Mouse (Mus musculus) brain, embryonic 14.5 days (tissue): ENCODE data around the gene Abcc1. TPM values are rescaled to one million over a fixed set of nuclear protein-coding genes. Genes with fewer than 3 reads are reported as not detected.

Source experiments
- DNase-seq: peaks from one replicate; pipeline ENCODE4 v3.0.0-alpha.2; 2011; ENCODE audit warnings: low read depth
- CTCF ChIP-seq: fragments of 200-500 bp; IDR thresholded peaks from 2 replicates; pipeline ENCODE4 v1.5.1; 2012; ENCODE audit warnings: inconsistent platforms, mild to moderate bottlenecking, moderate library complexity, borderline replicate concordance; ENCODE audit not compliant: insufficient read depth, insufficient read length; ENCODE audit errors: extremely low read depth
- POLR2A ChIP-seq: fragments of 200-500 bp; IDR thresholded peaks from 2 replicates; pipeline ENCODE4 v1.6.1; 2012; ENCODE audit warnings: mild to moderate bottlenecking, inconsistent platforms, borderline replicate concordance; ENCODE audit not compliant: poor library complexity, insufficient read depth, insufficient read length, severe bottlenecking; ENCODE audit errors: extremely low read depth
- polyA plus RNA-seq: library from polyadenylated mRNA; depleted of rRNA; stranded (reverse); fragments of >200 nt; gene quantifications from 2 replicates; pipeline ENCODE4 v1.2.3, GENCODE M21; 2012; rRNA removed

Abcc1 gene
- polyA plus RNA-seq, 1 experiment: 12.4 TPM

DNA sequence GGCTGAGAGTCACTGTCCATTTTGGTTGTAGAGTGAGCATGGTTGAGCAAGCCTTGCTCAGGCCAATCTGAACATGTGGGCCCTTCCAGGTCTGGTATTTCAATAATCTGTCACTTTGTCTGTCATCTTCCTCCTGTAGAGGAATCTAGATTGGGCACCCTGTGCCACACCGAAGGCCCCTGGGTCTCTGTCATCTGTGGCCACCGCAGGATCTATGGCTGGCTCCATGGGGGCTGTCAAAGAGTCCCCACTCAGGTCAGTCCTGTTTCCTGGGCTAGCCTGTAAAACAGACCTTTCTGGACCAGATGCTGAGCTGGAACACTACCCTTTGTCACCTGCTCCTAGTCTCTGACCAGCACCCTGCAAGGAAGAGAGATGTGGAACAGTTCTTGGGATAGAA, 118.3 kb downstream of the Abcc1 start:
- TF ChIP-seq POLR2A (no peak), CTCF (no peak)
- no peak for DNase-seq

GRCm38 (mm10) chr16:14483221-14483620, 121.9 kb downstream of the Abcc1 start:
- TF ChIP-seq POLR2A: no peak
- TF ChIP-seq CTCF: no peak
- DNase-seq: no peak

DNA sequence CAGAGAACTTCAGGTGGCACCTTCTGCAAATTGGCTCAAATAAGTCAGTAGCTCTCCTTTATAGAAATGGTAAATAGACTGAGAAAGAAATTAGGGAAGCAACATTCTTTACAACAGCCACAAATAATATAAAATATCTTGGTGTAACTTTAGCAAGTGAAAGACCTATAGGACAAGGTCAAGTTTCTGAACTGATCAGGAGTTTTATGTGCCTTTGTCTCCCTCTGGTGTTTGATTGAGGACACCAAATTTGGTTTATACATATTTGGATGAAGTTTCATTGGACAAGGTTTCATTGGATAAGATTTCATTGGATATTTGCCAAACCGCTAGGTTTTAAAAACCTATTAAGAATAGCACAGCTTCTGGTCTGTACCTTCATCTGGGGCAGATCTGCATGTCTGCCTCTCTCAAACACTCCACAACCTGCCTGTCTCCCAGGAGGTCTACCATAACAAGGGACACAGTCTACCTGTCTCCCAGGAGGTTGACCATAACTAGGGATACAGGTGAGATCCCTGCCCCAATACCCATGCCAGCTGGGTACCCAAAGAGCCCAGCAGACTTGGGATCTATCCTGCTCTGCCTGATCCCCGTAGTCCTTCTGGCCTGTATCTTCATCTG, 132.2 kb downstream of the Abcc1 start:
- DNase-seq: peak; percentile 42
- no peak for TF ChIP-seq CTCF
- TF ChIP-seq POLR2A: no peak

DNA sequence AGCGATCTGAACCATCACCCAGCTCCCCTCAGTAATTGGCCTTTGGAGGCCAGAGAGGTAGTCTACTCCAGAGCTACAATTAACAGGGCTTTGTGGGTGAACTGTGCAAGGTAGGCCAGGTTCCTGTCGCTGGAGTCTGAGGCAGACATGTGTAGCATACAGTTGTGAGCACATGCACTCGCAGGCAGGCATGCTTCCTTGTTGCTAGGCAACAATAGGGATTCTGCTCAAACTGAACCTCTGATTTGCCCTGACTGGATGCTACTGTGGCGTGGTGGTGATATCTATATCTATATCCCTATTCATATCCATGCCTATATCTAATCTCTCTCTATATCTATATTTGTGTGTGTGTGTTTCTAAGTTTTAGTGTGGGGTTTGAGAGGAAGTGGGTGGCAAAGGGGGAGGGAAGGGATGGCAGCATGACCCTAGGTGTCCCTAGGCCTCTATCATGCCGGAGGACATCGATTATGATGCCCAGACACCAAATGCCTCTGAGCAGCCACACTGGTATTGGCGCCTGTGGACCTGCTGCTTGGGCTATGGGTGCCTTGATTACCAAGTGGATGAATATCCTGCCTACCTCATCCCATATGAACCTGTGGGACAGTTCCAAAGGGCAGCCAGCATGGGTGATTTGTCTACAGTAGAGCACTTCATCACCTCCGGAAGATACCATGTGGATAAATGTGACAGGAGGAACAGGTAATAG, 140.4 kb downstream of the Abcc1 start:
- TF ChIP-seq CTCF (no peak), POLR2A (no peak)
- peak; percentile 26 for DNase-seq

DNA sequence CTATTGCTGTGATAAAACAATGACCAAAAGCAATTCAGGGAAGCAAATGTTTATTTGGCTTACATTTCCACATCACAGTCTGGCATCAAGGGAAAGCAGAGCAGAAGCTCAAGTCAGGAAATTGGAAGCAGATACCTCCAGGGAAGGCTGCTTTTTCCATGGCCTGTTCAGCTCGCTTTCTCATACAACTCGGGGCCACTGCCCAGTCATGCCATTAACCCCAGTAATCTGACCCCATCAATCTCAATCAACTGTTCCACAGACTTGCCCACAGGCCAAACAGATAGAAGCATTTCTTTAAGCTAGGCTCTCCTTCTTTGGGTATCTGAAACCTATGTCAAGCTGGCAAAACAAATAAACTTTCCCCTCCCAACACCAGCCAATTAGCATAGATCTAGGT, 145.1 kb downstream of the Abcc1 start:
- DNase-seq: no peak
- TF ChIP-seq CTCF (no peak), POLR2A (no peak)

Other genes starting within 250 kb of the Abcc1 start
- 35.9 and 53.5 TPM in 2 replicates for gene Nde1, start 198.3 kb upstream of the Abcc1 start, polyA plus RNA-seq
- 17.9 and 26.6 TPM in 2 replicates for gene Marf1, start 198.2 kb upstream of the Abcc1 start, polyA plus RNA-seq
- gene Myh11, start 70.2 kb upstream of the Abcc1 start, polyA plus RNA-seq: 0.25 and 0.74 TPM in 2 replicates
- 83.0 and 95.1 TPM in 2 replicates for gene Fopnl, start 44.2 kb upstream of the Abcc1 start, polyA plus RNA-seq
- gene A630010A05Rik, start 200.8 kb downstream of the Abcc1 start, polyA plus RNA-seq: not detected in 2 replicates